Mouse (Mus musculus) olfactory bulb, adult 2 months (tissue): ENCODE measurements around the gene Wdsub1. TPM values are rescaled to one million over a fixed set of nuclear protein-coding genes. Genes with fewer than 3 reads are reported as not detected.
"Not testable (repeated sequence)": the region's sequence is repeated elsewhere in the genome, so short reads cannot be mapped to it uniquely, and the experiment has no call there.

Experiments
- H3K27ac ChIP-seq: fragments of 200-500 bp; 2 replicates; pipeline ENCODE4 v1.5.1; 2012; ENCODE audit warnings: low read depth, low read length; ENCODE audit not compliant: insufficient read depth
- H3K4me1 ChIP-seq: fragments of 200-500 bp; 2 replicates; pipeline ENCODE4 v1.6.1; 2012; ENCODE audit warnings: low read length; ENCODE audit not compliant: control insufficient read depth, insufficient read depth
- H3K4me3 ChIP-seq: fragments of 200-500 bp; 2 replicates; pipeline ENCODE4 v1.5.1; 2012; ENCODE audit warnings: mild to moderate bottlenecking, low read depth, low read length, moderate library complexity; ENCODE audit not compliant: insufficient read depth
- CTCF ChIP-seq: fragments of 200-500 bp; IDR thresholded peaks from 2 replicates; pipeline ENCODE4 v1.5.1; 2012; ENCODE audit warnings: low read depth, mild to moderate bottlenecking, low read length, moderate library complexity; ENCODE audit not compliant: insufficient read depth
- POLR2A ChIP-seq: fragments of 200-500 bp; IDR thresholded peaks from 2 replicates; pipeline ENCODE4 v1.6.1; 2012; ENCODE audit warnings: mild to moderate bottlenecking, low read depth, low read length, moderate library complexity; ENCODE audit not compliant: insufficient read depth
- WGBS: fragments of 180-500 bp; shearing (Covaris S2); methylation state at CpG from one replicate; pipeline ENCODE4 v1.1.7; 2018; 5-methylcytosine and 5-hydroxymethylcytosine counted together
- polyA plus RNA-seq: library from polyadenylated mRNA; stranded (reverse); fragments of >200 nt; gene quantifications from 2 replicates; pipeline ENCODE4 v1.2.4, GENCODE M21; 2012; ENCODE audit warnings: low replicate concordance; ENCODE audit not compliant: missing spikeins, insufficient read depth, insufficient read length

Gene Wdsub1
- polyA plus RNA-seq, 1 experiment: not detected

- 67% methylated on average over 8 of the region's 8 CpGs for WGBS
- H3K4me3 ChIP-seq: peak overlapping the region; percentile 68
- H3K27ac ChIP-seq: no peak overlapping the region
- TF ChIP-seq CTCF (no peak), POLR2A (no peak)
- H3K4me1 ChIP-seq: no peaks in the 10 kb centered on the region
Measured at GRCm38 (mm10) chr2:59882742-59883281, 421 bp upstream of the Wdsub1 start.

- Histone ChIP-seq H3K4me3 (no peak overlapping the region), H3K27ac (no peak overlapping the region)
- WGBS: 81% methylated on average over 6 of the region's 6 CpGs
Measured at GRCm38 (mm10) chr2:59881404-59881803, 987 bp downstream of the Wdsub1 start.

DNA sequence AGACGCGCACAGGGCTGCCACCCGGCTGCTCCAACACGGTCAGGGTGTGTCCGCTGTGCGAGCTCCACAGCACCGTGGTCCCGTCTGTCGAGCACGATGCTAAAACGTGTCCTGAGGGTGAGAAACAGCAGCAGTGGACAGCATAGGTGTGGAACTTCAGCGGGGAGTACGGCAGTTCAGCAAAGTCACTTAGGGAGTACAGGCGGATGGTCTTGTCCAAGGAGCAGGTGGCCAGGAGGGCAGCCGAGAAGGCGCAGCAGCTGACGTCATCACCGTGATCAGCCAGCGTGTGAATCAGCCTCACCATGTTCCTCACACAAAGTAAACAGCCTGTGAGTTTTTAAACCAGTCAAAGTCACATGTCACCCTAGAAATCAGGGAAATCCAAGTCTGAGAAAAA lies 4.2 kb downstream of the Wdsub1 start:
- H3K4me1 ChIP-seq: no peaks in the 10 kb centered on the region
- H3K27ac ChIP-seq: no peak overlapping the region
- WGBS: 84% methylated on average over 19 of the region's 19 CpGs
- H3K4me3 ChIP-seq: no peak overlapping the region
- TF ChIP-seq CTCF (no peak), POLR2A (no peak)

More at GRCm38 (mm10) chr2:59881404-59881803, 987 bp downstream of the Wdsub1 start:
- H3K4me1 ChIP-seq: no peaks in the 10 kb centered on the region
- TF ChIP-seq POLR2A (no peak), CTCF (no peak)

DNA sequence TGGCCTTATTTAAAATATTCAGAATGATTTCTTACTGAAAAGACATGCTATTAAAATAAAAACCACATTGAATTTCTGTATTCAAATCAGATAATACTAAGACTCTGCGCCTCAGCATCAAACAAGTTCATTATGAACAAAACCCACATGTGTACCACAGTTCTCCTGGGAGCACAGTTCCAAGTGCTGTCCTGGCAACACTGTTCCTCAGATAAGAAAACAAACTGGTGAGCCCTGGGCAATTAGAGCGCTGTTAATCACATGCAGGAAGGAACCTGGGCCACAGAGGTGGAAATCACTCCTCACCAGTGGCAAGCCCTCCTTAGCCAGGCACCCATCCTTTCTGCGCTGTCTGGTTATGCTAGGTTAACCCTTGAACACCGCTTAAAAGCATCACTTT lies 5.1 kb downstream of the Wdsub1 start:
- H3K27ac ChIP-seq: no peak overlapping the region
- no peaks in the 10 kb centered on the region for H3K4me1 ChIP-seq
- WGBS: 92% methylated on average over 4 of the region's 4 CpGs
- TF ChIP-seq CTCF (no peak), POLR2A (no peak)
- no peak overlapping the region for H3K4me3 ChIP-seq

GRCm38 (mm10) chr2:59876482-59876881 lies 5.9 kb downstream of the Wdsub1 start:
- no peak for TF ChIP-seq CTCF
- TF ChIP-seq POLR2A: no peak
- 96% methylated on average over 15 of the region's 15 CpGs for WGBS
- Histone ChIP-seq H3K4me3 (no peak overlapping the region), H3K4me1 (no peaks in the 10 kb centered on the region), H3K27ac (no peak overlapping the region)

DNA sequence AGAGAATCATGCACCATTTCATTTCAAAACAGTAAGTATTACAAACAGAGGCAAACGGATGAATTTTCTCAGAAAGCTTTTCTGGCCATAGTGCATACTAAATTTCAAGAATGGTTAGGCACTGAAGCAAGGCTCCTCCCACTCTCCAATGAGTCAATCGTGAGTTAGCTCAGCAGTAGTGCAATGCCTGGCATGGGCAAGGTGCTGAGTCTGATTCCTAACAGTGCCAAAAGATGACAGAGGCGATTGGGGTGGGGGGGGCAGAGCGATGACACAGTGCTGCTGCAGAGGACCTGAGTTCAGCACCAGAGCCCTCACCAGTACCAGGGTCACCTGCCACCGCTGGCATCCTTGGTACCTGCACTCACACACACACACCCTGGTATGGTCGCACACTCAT lies 11.9 kb downstream of the Wdsub1 start:
- Histone ChIP-seq H3K4me3 (no peak overlapping the region), H3K27ac (no peak overlapping the region), H3K4me1 (no peaks in the 10 kb centered on the region)
- WGBS: 86% methylated on average over 6 of the region's 6 CpGs
- no peak for TF ChIP-seq POLR2A
- no peak for TF ChIP-seq CTCF

DNA sequence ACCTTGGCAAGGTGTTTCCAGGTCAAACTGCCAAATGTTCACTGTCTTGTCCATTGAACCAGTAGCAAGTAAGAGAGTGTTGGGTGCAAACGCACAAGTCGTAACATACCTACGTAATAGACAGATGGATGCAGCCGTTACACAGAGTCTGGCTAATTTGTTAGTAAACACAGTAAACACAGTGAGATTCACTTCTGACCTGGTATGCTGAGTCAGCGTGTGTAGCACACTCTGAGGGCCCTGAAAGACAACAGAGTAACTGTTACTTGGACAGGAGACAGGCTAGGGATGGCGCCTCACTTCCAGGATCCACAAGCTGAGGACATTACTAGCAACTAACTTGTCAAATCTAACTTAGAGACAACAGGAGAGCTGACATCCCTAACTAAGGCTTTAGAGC lies 19.8 kb downstream of the Wdsub1 start:
- no peaks in the 10 kb centered on the region for H3K4me1 ChIP-seq
- no peak for TF ChIP-seq CTCF
- no peak for TF ChIP-seq POLR2A
- H3K4me3 ChIP-seq: no peak overlapping the region
- WGBS: 95% methylated on average over 6 of the region's 6 CpGs
- no peak overlapping the region for H3K27ac ChIP-seq

- WGBS: 59% methylated on average over 9 of the region's 9 CpGs
Measured at GRCm38 (mm10) chr2:59854363-59854762, 28.0 kb downstream of the Wdsub1 start.

DNA sequence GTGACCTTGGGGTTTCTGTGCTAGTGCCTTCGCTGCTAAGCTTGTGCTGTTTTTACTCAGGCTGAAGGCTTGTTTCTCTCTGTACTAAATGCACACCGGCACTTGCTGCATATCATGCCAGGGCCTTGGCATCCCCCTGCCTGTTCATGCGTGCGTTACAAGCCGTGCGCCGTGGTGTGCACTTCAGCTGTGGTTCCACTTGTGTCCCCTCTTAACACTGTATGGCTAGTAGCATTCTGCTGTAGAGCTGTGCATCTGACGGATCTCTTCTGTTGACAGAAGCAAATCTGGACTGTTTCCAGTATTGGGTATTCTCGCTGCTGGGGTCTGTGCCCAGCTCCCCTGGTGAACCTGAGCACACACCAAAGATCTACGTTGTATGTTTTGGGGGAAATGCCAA lies 28.8 kb downstream of the Wdsub1 start:
- TF ChIP-seq POLR2A: no peak
- TF ChIP-seq CTCF: no peak
- Histone ChIP-seq H3K4me1 (no peaks in the 10 kb centered on the region), H3K4me3 (no peak overlapping the region), H3K27ac (no peak overlapping the region)
- 84% methylated on average over 10 of the region's 10 CpGs for WGBS

More at GRCm38 (mm10) chr2:59854363-59854762, 28.0 kb downstream of the Wdsub1 start:
- no peak for TF ChIP-seq CTCF
- TF ChIP-seq POLR2A: no peak
- no peaks in the 10 kb centered on the region for H3K4me1 ChIP-seq
- H3K4me3 ChIP-seq: no peak overlapping the region
- H3K27ac ChIP-seq: no peak overlapping the region

- Histone ChIP-seq H3K4me1 (no peaks in the 10 kb centered on the region), H3K4me3 (no peak overlapping the region), H3K27ac (no peak overlapping the region)
- WGBS: 73% methylated on average over 11 of the region's 11 CpGs
- no peak for TF ChIP-seq POLR2A
- TF ChIP-seq CTCF: no peak
Measured at GRCm38 (mm10) chr2:59852916-59853315, 29.5 kb downstream of the Wdsub1 start.

DNA sequence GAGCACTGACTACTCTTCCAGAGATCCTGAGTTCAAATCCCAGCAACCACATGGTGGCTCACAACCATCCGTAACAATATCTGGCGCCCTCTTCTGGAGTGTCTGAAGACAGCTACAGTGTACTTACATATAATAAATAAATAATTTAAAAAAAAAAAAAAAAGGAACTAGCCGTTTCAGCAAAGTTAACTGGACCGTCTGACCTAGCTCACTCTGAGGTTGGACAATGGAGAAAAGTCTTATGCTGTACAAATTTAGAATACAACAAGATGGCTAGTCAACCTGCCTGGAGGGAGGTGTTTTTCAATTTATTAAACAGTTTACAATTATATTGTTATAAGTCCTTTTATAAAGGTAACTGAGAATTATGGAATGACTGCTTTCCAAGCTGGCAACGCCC lies 30.5 kb downstream of the Wdsub1 start:
- not testable (repeated sequence) for H3K27ac ChIP-seq, H3K4me3 ChIP-seq, H3K4me1 ChIP-seq
- WGBS: 90% methylated on average over 5 of the region's 5 CpGs
